Mouse (Mus musculus): ENCODE results near the gene Acvr1.
A peak's percentile ranks its signal among the peaks of the same experiment; 100 is the strongest.

Gene Acvr1

GRCm38 (mm10) chr2:58415037-58415436 is 151.9 kb downstream of the Acvr1 start:
- DNase-seq (ENCODE audit: low spot score in 2 of 2): no peak

GRCm38 (mm10) chr2:58408926-58409634 is 157.9 kb downstream of the Acvr1 start:
- DNase-seq (ENCODE audit: low spot score in 2 of 2): no peak

GRCm38 (mm10) chr2:58403481-58403880 is 163.5 kb downstream of the Acvr1 start:
- DNase-seq (ENCODE audit: low spot score in 2 of 2): no peak

- no peak for DNase-seq (ENCODE audit: low spot score in 2 of 2)
These were observed 178.4 kb downstream of the Acvr1 start for GRCm38 (mm10) chr2:58388601-58389000.

GRCm38 (mm10) chr2:58380020-58380419 is 186.9 kb downstream of the Acvr1 start:
- DNase-seq (ENCODE audit: low spot score in 2 of 2): no peak

- no peak for DNase-seq (ENCODE audit: low spot score in 2 of 2)
These were observed 187.5 kb downstream of the Acvr1 start for GRCm38 (mm10) chr2:58379475-58379874.

- no peak for DNase-seq (ENCODE audit: low spot score in 2 of 2)
These were observed 189.4 kb downstream of the Acvr1 start for GRCm38 (mm10) chr2:58377417-58378130.

GRCm38 (mm10) chr2:58366196-58366595 is 200.8 kb downstream of the Acvr1 start:
- no peak for DNase-seq (ENCODE audit: low spot score in 2 of 2)

- DNase-seq (ENCODE audit: low spot score in 2 of 2): no peak
These were observed 205.5 kb downstream of the Acvr1 start for GRCm38 (mm10) chr2:58361361-58362046.

- DNase-seq (ENCODE audit: low spot score in 2 of 2): no peak
These were observed 208.9 kb downstream of the Acvr1 start for GRCm38 (mm10) chr2:58358132-58358460.

GRCm38 (mm10) chr2:58357414-58358131 is 209.4 kb downstream of the Acvr1 start, which contains the start of gene Acvr1c:
Acvr1c (minus strand) TSS chr2:58357895.
- DNase-seq (ENCODE audit: low spot score in 2 of 2): peak; percentile 22 to 61

- no peak for DNase-seq (ENCODE audit: low spot score in 2 of 2)
These were observed 209.9 kb downstream of the Acvr1 start for GRCm38 (mm10) chr2:58357068-58357413.

- DNase-seq (ENCODE audit: low spot score in 2 of 2): no peak
These were observed 212.6 kb downstream of the Acvr1 start for GRCm38 (mm10) chr2:58354389-58354788.

GRCm38 (mm10) chr2:58352846-58353245 is 214.1 kb downstream of the Acvr1 start:
- no peak for DNase-seq (ENCODE audit: low spot score in 2 of 2)

GRCm38 (mm10) chr2:58350657-58351056 is 216.3 kb downstream of the Acvr1 start:
- DNase-seq (ENCODE audit: low spot score in 2 of 2): no peak

Measured in urinary bladder, postnatal 4 days (tissue).